Mouse (Mus musculus) C2C12 (cell line): ENCODE measurements around the gene Cerk. TPM values are rescaled to one million over a fixed set of nuclear protein-coding genes. Genes with fewer than 3 reads are reported as not detected.
"Not testable (repeated sequence)": the region's sequence is repeated elsewhere in the genome, so short reads cannot be mapped to it uniquely, and the experiment has no call there.

ENCODE experiments used
- H3K27me3 ChIP-seq: one replicate; pipeline ENCODE4 v1.6.1; 2011; ENCODE audit not compliant: control insufficient read depth, insufficient read depth, insufficient read length
- H3K36me3 ChIP-seq: one replicate; pipeline ENCODE4 v1.6.1; 2011; ENCODE audit not compliant: control insufficient read depth, insufficient read depth
- H3K4me3 ChIP-seq: one replicate; pipeline ENCODE4 v1.5.1; 2011; ENCODE audit warnings: mild to moderate bottlenecking, control low read depth; ENCODE audit not compliant: poor library complexity, insufficient read depth, severe bottlenecking
- H3K79me2 ChIP-seq: one replicate; pipeline ENCODE4 v1.6.1; 2011; ENCODE audit not compliant: control insufficient read depth, insufficient read depth
- H3K79me3 ChIP-seq: one replicate; pipeline ENCODE4 v1.6.1; 2011; ENCODE audit warnings: low read depth, control low read depth
- H3ac ChIP-seq: one replicate; pipeline ENCODE3; 2011; ENCODE audit warnings: low read depth; ENCODE audit not compliant: control insufficient read depth, insufficient read length
- CEBPB ChIP-seq: IDR thresholded peaks from one replicate; pipeline ENCODE4 v1.6.1; 2011; ENCODE audit warnings: low read depth, mild to moderate bottlenecking, control low read depth, moderate library complexity
- CTCF ChIP-seq: IDR thresholded peaks from one replicate; pipeline ENCODE4 v1.5.1; 2011; ENCODE audit not compliant: control insufficient read depth, insufficient read depth, insufficient read length
- FOSL1 ChIP-seq: IDR thresholded peaks from one replicate; pipeline ENCODE4 v1.8.0; 2011; ENCODE audit warnings: mild to moderate bottlenecking, low read length; ENCODE audit not compliant: poor library complexity, insufficient read depth, severe bottlenecking
- MAX ChIP-seq: IDR thresholded peaks from one replicate; pipeline ENCODE4 v1.6.1; 2011; ENCODE audit warnings: mild to moderate bottlenecking, control low read depth
- MYOD1 ChIP-seq: IDR thresholded peaks from one replicate; pipeline ENCODE4 v1.6.1; 2011; ENCODE audit warnings: low read depth; ENCODE audit not compliant: control insufficient read depth, insufficient read length
- MYOG ChIP-seq: IDR thresholded peaks from one replicate; pipeline ENCODE4 v1.6.1; 2011; ENCODE audit not compliant: control insufficient read depth, insufficient read length; ENCODE audit errors: extremely low read depth
- USF1 ChIP-seq: IDR thresholded peaks from one replicate; pipeline ENCODE4 v1.6.1; 2011; ENCODE audit warnings: low read depth, mild to moderate bottlenecking, control low read depth, moderate library complexity
- polyA plus RNA-seq: library from polyadenylated mRNA; unstranded; fragments of >200 nt; fragmentation: generic; extraction: Trizol; gene quantifications from one replicate; pipeline ENCODE4 v1.2.1, GENCODE M21; 2012; ENCODE audit warnings: missing spikeins

Gene Cerk
- polyA plus RNA-seq, 1 experiment, result 18.1 TPM

- H3K79me3 ChIP-seq, result no peaks in the 10 kb centered on the region
- peak overlapping the region; percentile 8 for H3ac ChIP-seq
- no peaks in the 10 kb centered on the region for H3K36me3 ChIP-seq
- H3K4me3 ChIP-seq, result no peak overlapping the region
- H3K79me2 ChIP-seq, result no peaks in the 10 kb centered on the region
- no peaks in the 10 kb centered on the region for H3K27me3 ChIP-seq
- TF ChIP-seq FOSL1, result no peak
- TF ChIP-seq MAX, result peak; percentile 78
- TF ChIP-seq CEBPB, result peak; percentile 89
- TF ChIP-seq MYOG, result no peak
- peak; percentile 2 for TF ChIP-seq MYOD1
- no peak for TF ChIP-seq USF1
- TF ChIP-seq CTCF, result no peak
Observed at GRCm38 (mm10) chr15:86202640-86203039, 16.7 kb upstream of the Cerk start.

DNA sequence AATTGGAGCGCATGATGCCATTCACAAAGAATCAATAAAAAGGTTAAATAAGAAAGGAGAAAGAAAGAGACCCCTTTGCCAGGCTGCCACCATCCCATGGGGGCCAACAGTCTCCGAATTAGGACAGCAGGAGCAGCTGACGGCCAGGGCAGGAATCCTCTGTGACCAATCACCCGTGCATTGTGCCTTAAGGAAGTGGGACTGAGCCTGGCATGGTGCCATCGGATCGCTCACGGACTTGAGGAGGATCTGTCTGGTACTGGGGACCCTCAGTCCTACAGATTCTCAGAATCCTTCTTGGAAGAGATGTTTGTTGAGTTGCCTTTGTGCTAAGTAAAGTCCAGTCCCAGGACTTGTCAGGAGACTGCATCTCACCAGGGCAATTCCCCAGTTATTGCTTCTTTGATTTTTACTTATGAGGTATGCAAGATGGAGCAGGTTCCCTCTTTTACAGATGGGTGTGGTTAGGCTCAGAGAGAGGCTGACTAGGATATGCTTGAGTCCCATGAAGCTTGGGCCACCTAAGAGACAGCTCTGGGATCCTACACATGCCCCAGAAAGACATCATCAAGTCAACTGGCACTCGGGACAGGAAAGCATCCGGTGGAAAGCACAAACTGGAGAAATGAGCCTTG lies 15.9 kb upstream of the Cerk start:
- Histone ChIP-seq H3K27me3 (no peaks in the 10 kb centered on the region), H3K79me2 (no peaks in the 10 kb centered on the region), H3K36me3 (no peaks in the 10 kb centered on the region), H3ac (no peak overlapping the region), H3K4me3 (no peak overlapping the region), H3K79me3 (no peaks in the 10 kb centered on the region)
- TF ChIP-seq FOSL1 (no peak), USF1 (no peak), MYOG (no peak), MAX (no peak), MYOD1 (no peak), CTCF (no peak), CEBPB (no peak)

- H3K27me3 ChIP-seq, result no peaks in the 10 kb centered on the region
- H3K36me3 ChIP-seq, result no peaks in the 10 kb centered on the region
- no peak overlapping the region for H3K4me3 ChIP-seq
- H3ac ChIP-seq, result no peak overlapping the region
- no peaks in the 10 kb centered on the region for H3K79me3 ChIP-seq
- TF ChIP-seq MYOD1 (no peak), MYOG (no peak), USF1 (no peak), MAX (no peak), FOSL1 (no peak)
- no peaks in the 10 kb centered on the region for H3K79me2 ChIP-seq
Observed at GRCm38 (mm10) chr15:86201095-86201494, 15.2 kb upstream of the Cerk start.

- Histone ChIP-seq H3K27me3 (no peaks in the 10 kb centered on the region), H3K79me2 (no peaks in the 10 kb centered on the region), H3K36me3 (no peaks in the 10 kb centered on the region), H3K4me3 (no peak overlapping the region), H3ac (no peak overlapping the region), H3K79me3 (no peaks in the 10 kb centered on the region)
- TF ChIP-seq USF1, result no peak
- TF ChIP-seq FOSL1, result no peak
- no peak for TF ChIP-seq CTCF
- no peak for TF ChIP-seq MYOD1
- no peak for TF ChIP-seq MYOG
- no peak for TF ChIP-seq MAX
- no peak for TF ChIP-seq CEBPB
Observed at GRCm38 (mm10) chr15:86200169-86200568, 14.2 kb upstream of the Cerk start.

DNA sequence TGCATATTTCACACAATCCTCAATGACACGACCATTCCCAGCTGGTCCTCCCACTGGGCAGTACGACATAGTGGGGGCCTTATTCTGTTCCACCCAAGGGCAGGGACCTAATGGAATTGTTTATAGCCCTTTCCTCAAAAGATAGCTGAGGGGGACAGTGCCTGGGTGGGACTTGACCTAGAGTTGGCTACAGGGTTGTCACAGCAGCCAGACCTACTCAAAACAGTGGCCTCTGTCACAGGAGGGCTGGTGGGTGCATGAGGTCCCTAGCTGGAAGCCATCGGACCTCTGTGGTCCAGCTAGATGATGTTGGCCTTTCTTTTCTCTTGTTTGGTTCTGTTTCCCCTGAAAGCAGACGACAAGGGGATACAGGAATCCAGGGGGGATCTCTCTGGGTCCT lies 13.5 kb upstream of the Cerk start:
- TF ChIP-seq MAX (no peak), FOSL1 (no peak), MYOD1 (no peak), CTCF (no peak), USF1 (no peak), MYOG (no peak), CEBPB (no peak)
- Histone ChIP-seq H3K79me3 (no peaks in the 10 kb centered on the region), H3K27me3 (no peaks in the 10 kb centered on the region), H3ac (no peak overlapping the region), H3K36me3 (no peaks in the 10 kb centered on the region), H3K79me2 (no peaks in the 10 kb centered on the region), H3K4me3 (no peak overlapping the region)

DNA sequence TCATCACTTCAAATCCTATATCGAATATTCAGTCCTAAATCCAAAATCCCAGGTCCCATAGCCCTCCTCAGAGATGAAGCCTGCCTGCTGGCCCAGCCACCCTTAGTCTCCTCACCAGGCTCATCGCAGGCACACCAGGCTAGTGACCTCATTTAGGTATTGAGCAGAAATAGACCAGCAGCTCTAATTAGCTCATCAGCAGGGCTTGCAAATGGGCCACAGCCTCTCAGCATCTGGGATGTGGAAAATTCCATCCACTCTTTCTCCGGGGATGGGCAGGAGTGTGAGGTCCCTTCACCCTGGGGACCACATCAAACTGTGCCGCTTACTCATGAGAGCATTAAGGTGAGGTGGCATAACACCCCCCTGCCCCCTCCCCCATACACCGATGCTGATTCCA lies 13.1 kb upstream of the Cerk start:
- H3K27me3 ChIP-seq, result no peaks in the 10 kb centered on the region
- no peaks in the 10 kb centered on the region for H3K36me3 ChIP-seq
- H3K4me3 ChIP-seq, result no peak overlapping the region
- TF ChIP-seq CTCF, result no peak
- TF ChIP-seq MAX, result no peak
- TF ChIP-seq MYOD1, result no peak
- no peak overlapping the region for H3ac ChIP-seq
- H3K79me2 ChIP-seq, result no peaks in the 10 kb centered on the region
- H3K79me3 ChIP-seq, result no peaks in the 10 kb centered on the region

DNA sequence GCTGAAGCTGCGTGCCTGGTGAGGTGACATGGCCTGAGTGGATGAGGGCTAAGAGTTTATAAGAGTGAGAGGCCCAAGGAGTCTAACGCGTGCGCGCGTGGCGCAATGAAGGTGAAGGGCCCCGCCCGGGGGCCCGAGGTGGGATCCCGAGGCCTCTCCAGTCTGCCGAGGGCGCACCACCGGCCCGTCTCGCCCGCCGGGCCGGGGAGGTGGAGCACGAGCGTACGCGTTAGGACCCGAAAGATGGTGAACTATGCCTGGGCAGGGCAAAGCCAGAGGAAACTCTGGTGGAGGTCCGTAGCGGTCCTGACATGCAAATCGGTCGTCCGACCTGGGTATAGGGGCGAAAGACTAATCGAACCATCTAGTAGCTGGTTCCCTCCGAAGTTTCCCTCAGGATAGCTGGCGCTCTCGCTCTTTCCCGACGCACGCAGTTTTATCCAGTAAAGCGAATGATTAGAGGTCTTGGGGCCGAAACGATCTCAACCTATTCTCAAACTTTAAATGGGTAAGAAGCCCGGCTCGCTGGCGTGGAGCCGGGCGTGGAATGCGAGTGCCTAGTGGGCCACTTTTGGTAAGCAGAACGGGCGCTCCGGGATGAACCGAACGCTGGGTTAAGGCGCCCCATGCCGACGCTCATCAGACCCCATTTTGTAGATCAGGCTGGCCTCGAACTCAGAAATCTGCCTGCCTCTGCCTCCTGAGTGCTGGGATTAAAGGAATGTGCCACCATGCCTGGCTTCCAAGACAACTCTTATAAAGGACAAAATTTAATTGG lies 8.9 kb upstream of the Cerk start:
- not testable (repeated sequence) for H3K27me3 ChIP-seq, H3K36me3 ChIP-seq, H3ac ChIP-seq, H3K79me3 ChIP-seq, H3K79me2 ChIP-seq, H3K4me3 ChIP-seq
